Mouse (Mus musculus): ENCODE measurements around the gene Timm44. TPM values are rescaled to one million over a fixed set of nuclear protein-coding genes. Genes with fewer than 3 reads are reported as not detected.

Timm44 gene
- polyA plus RNA-seq, 1 experiment from 2014 or later: 78.0 TPM

DNA sequence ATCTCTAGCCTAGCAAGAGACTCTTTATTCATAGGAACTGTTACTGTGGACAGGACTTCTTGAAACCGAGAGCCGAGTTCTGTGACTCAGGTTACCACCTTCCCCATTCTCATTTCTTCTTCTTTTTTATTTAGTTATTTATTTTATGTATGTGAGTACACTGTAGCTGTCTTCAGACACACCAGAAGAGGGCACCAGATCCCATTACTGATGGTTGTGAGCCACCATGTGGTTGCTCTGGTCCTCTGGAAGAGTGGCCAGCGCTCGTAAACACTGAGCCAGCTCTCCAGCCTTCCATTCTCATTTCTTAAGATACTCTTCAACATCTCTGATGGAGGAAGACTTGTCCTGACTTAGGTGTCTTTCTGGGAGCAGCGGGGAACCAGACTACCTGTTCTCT, 17.0 kb upstream of the Timm44 start:
- ATAC-seq (ENCODE audit: insufficient number of reproducible peaks, low FRiP score, low TSS enrichment, low read depth): no peak
- Histone ChIP-seq H3K4me1 (ENCODE audit: control insufficient read depth, insufficient read depth, low read length) (no peaks in the 10 kb centered on the region), H3K27me3 (ENCODE audit: control insufficient read depth, insufficient read depth, low read length) (no peaks in the 10 kb centered on the region), H3K4me3 (ENCODE audit: low read depth, low read length) (no peak overlapping the region), H3K9me3 (ENCODE audit: control insufficient read depth, low read length) (no peaks in the 10 kb centered on the region), H3K36me3 (ENCODE audit: control insufficient read depth, insufficient read depth, low read length) (peaks cover 18% of the 10 kb centered on the region), H3K9ac (ENCODE audit: low read length) (no peak overlapping the region), H3K4me2 (ENCODE audit: low read depth, severe bottlenecking) (no peak overlapping the region), H3K27ac (replicated peaks; ENCODE audit: low read depth, low read length) (no peak overlapping the region)
- 88% methylated on average over 5 of the region's 5 CpGs for WGBS
- no peak for DNase-seq (ENCODE audit: low spot score)

DNA sequence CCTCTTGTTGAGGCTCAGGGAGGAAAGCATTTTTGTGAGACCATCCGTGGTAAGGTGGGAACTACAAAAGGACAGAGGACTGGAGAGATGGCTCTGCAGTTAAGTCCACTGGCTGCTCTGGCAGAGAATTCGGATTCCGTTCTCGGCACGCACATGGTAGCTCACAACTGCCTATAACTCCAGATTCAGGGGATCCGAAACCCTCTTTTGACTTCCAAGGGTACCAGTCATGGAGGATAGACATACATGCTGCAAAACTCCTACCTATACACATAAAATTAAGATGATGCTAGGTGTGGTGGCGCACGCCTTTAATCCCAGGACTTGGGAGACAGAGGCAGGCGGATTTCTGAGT, 375 bp upstream of the Timm44 start:
- H3K4me2 ChIP-seq (ENCODE audit: low read depth, severe bottlenecking): peak overlapping the region; percentile 56
- H3K9ac ChIP-seq (ENCODE audit: low read length): peak overlapping the region; percentile 79
- 27% methylated on average over 9 of the region's 9 CpGs for WGBS
- H3K27me3 ChIP-seq (ENCODE audit: control insufficient read depth, insufficient read depth, low read length): no peaks in the 10 kb centered on the region
- DNase-seq (ENCODE audit: low spot score) (no peak), ATAC-seq (ENCODE audit: insufficient number of reproducible peaks, low FRiP score, low TSS enrichment, low read depth) (no peak)
- no peak overlapping the region for H3K27ac ChIP-seq (replicated peaks; ENCODE audit: low read depth, low read length)
- H3K9me3 ChIP-seq (ENCODE audit: control insufficient read depth, low read length): no peaks in the 10 kb centered on the region
- H3K4me3 ChIP-seq (ENCODE audit: low read depth, low read length): peak overlapping the region; percentile 63
- peaks cover 6% of the 10 kb centered on the region; the same call in 1 of the 2 replicates for H3K4me1 ChIP-seq (ENCODE audit: control insufficient read depth, insufficient read depth, low read length)
- peaks cover 6% of the 10 kb centered on the region for H3K36me3 ChIP-seq (ENCODE audit: control insufficient read depth, insufficient read depth, low read length)

DNA sequence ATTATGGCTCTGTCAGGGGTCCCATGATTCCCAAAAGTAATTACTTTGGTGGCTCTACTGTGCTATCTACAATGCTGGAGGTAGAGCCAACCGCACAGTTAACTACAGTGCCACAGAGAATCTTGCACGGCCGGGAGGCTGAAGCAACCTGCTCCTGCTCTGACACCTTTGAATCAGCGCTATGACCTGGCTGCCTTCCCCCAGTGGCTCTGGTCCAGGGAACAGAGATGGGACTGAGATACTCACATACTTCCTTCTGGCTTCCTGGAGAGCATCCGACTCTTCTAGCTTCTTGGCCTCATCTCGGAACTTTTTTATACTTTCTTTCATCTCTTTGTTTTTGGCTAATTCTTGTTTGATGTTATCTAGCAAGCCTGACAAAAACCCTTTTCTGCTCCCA, 6.1 kb downstream of the Timm44 start:
- ATAC-seq (ENCODE audit: insufficient number of reproducible peaks, low FRiP score, low TSS enrichment, low read depth) (no peak), DNase-seq (ENCODE audit: low spot score) (no peak)
- no peak overlapping the region for H3K27ac ChIP-seq (replicated peaks; ENCODE audit: low read depth, low read length)
- H3K27me3 ChIP-seq (ENCODE audit: control insufficient read depth, insufficient read depth, low read length): no peaks in the 10 kb centered on the region
- H3K9me3 ChIP-seq (ENCODE audit: control insufficient read depth, low read length): no peaks in the 10 kb centered on the region
- no peak overlapping the region for H3K4me3 ChIP-seq (ENCODE audit: low read depth, low read length)
- H3K36me3 ChIP-seq (ENCODE audit: control insufficient read depth, insufficient read depth, low read length): peaks cover 39% of the 10 kb centered on the region
- H3K4me1 ChIP-seq (ENCODE audit: control insufficient read depth, insufficient read depth, low read length): peaks cover 1% of the 10 kb centered on the region; the same call in 1 of the 2 replicates
- H3K4me2 ChIP-seq (ENCODE audit: low read depth, severe bottlenecking): no peak overlapping the region
- WGBS: 97% methylated on average over 6 of the region's 6 CpGs
- no peak overlapping the region for H3K9ac ChIP-seq (ENCODE audit: low read length)

DNA sequence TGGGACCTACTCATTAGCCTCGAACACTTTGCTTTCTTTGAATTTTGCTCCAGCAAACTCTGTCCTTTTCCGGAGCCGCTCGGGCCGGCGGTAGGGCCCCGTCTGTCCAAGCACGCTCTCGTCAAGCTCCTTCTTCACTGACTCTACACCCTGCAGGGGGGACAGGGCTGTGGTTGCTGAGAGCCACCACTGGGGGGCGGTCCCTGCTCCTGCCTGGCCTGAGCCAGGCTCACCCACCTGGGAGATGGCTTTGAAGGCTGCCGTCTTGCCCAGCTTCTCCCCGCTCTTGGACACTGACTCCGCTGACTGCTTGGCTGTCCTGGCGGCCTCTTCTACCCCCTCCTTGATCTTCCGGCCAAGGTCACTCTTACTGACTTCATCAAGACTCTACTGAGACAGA, 8.1 kb downstream of the Timm44 start:
- no peaks in the 10 kb centered on the region for H3K4me1 ChIP-seq (ENCODE audit: control insufficient read depth, insufficient read depth, low read length)
- H3K27me3 ChIP-seq (ENCODE audit: control insufficient read depth, insufficient read depth, low read length): no peaks in the 10 kb centered on the region
- H3K9me3 ChIP-seq (ENCODE audit: control insufficient read depth, low read length): no peaks in the 10 kb centered on the region
- peaks cover 36% of the 10 kb centered on the region for H3K36me3 ChIP-seq (ENCODE audit: control insufficient read depth, insufficient read depth, low read length)
- no peak overlapping the region for H3K9ac ChIP-seq (ENCODE audit: low read length)
- 80% methylated on average over 15 of the region's 15 CpGs for WGBS
- H3K27ac ChIP-seq (replicated peaks; ENCODE audit: low read depth, low read length): no peak overlapping the region
- H3K4me2 ChIP-seq (ENCODE audit: low read depth, severe bottlenecking): no peak overlapping the region
- DNase-seq (ENCODE audit: low spot score) (no peak), ATAC-seq (ENCODE audit: insufficient number of reproducible peaks, low FRiP score, low TSS enrichment, low read depth) (peak; percentile 73)
- H3K4me3 ChIP-seq (ENCODE audit: low read depth, low read length): no peak overlapping the region

DNA sequence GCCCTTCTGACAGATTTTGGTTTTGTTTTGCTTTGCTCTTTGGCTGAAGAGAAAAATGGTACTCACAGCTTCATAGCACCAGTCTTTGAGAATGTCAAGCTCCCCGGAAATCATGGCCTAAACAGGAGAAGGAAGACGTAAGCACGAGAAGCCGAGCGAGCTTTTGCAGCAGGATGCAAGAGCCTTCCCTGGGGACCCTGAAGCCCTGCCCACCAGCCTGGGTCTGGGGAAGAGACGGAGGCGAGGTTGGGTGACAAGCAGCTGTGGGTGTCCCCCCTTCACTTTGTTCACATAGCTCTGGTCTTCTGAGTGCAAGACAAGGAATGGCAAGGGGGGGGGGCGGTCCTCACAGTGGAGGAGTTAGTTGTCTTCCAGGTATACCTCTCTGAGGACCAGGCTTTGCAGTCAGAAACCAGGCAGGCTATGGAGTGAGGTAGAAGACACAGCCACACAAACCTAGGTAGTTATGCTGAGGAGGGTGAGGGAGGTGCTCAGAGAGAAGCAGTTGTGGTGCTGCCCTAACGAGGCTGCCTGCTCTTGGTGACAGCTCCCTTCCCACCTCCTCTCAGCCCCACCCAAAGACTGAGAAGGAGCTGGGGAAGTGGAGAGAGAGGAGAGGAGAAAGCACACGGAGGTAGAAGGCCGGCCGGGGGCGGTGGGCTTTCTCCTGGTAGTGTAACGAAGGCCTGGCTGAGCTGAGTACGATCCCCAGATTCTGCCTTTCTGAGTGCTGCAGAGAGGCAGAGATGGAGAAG, 10.4 kb downstream of the Timm44 start:
- DNase-seq (ENCODE audit: low spot score) (no peak), ATAC-seq (ENCODE audit: insufficient number of reproducible peaks, low FRiP score, low TSS enrichment, low read depth) (no peak)
- Histone ChIP-seq H3K9me3 (ENCODE audit: control insufficient read depth, low read length) (no peaks in the 10 kb centered on the region), H3K4me1 (ENCODE audit: control insufficient read depth, insufficient read depth, low read length) (no peaks in the 10 kb centered on the region), H3K27ac (replicated peaks; ENCODE audit: low read depth, low read length) (no peak overlapping the region), H3K4me3 (ENCODE audit: low read depth, low read length) (no peak overlapping the region), H3K27me3 (ENCODE audit: control insufficient read depth, insufficient read depth, low read length) (no peaks in the 10 kb centered on the region), H3K9ac (ENCODE audit: low read length) (no peak overlapping the region), H3K36me3 (ENCODE audit: control insufficient read depth, insufficient read depth, low read length) (peaks cover 38% of the 10 kb centered on the region), H3K4me2 (ENCODE audit: low read depth, severe bottlenecking) (no peak overlapping the region)
- 93% methylated on average over 15 of the region's 15 CpGs for WGBS

DNA sequence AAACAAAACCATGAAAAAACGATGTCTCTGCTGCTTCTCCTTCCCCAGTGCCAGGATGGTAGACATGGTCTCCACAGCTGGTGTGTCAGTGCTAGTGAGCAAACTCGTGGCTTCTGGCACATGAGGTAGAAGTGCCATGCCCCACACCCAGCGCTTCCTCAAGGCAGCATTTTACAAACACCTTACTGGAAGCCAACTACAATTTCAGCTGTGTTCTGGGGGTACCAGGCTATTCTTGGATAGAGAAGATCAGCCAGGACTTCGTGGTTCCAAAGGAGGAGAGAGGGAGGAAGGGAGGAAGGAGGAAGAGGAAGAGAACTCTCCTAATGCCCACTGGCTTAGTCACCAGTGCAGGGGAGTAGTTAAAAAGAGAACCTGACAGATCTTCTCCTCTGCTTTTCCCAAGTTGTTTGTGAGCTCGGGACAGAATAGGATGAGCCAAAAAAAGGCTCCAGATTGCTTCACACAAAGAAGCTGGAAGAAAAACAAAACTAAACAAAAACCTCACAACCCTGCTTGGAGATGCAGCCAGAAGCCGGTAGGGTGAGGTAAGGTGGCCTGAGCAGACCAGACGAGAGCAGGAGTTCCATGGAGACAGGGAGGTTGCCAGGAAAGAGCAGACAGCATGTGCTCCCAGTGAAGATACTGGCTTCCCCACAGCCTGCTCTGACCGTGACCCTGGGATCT, 12.5 kb downstream of the Timm44 start:
- Histone ChIP-seq H3K4me3 (ENCODE audit: low read depth, low read length) (no peak overlapping the region), H3K27me3 (ENCODE audit: control insufficient read depth, insufficient read depth, low read length) (no peaks in the 10 kb centered on the region), H3K4me2 (ENCODE audit: low read depth, severe bottlenecking) (no peak overlapping the region), H3K36me3 (ENCODE audit: control insufficient read depth, insufficient read depth, low read length) (peaks cover 30% of the 10 kb centered on the region), H3K9ac (ENCODE audit: low read length) (no peak overlapping the region), H3K4me1 (ENCODE audit: control insufficient read depth, insufficient read depth, low read length) (0 out of 2 replicates have a peak, but pooled peaks cover 4% of the 10 kb centered on the region), H3K27ac (replicated peaks; ENCODE audit: low read depth, low read length) (no peak overlapping the region), H3K9me3 (ENCODE audit: control insufficient read depth, low read length) (no peaks in the 10 kb centered on the region)
- no peak for ATAC-seq (ENCODE audit: insufficient number of reproducible peaks, low FRiP score, low TSS enrichment, low read depth)
- 90% methylated on average over 8 of the region's 8 CpGs for WGBS
- no peak for DNase-seq (ENCODE audit: low spot score)

DNA sequence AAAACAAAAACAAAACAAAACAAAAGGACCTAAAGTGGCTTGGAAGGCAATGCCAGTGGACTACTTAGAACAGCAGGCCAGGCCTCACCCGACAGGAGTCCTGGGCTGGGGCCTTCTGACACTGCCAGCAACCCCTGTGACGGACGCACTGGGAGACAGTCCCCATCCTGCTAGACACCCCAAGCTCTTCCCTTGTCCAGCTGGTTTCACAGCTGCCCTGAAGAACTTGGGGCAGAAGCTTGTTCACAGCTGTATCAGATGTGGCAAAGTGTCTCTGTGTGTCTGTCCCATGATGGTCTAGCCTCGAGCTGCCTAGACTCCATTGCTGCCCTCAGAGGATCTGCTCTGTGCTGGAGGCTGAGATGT, 15.9 kb downstream of the Timm44 start:
- H3K9ac ChIP-seq (ENCODE audit: low read length): no peak overlapping the region
- WGBS: 77% methylated on average over 4 of the region's 4 CpGs
- DNase-seq (ENCODE audit: low spot score) (no peak), ATAC-seq (ENCODE audit: insufficient number of reproducible peaks, low FRiP score, low TSS enrichment, low read depth) (no peak)
- H3K4me1 ChIP-seq (ENCODE audit: control insufficient read depth, insufficient read depth, low read length): peaks cover 14% of the 10 kb centered on the region; the same call in 1 of the 2 replicates
- no peaks in the 10 kb centered on the region for H3K27me3 ChIP-seq (ENCODE audit: control insufficient read depth, insufficient read depth, low read length)
- H3K36me3 ChIP-seq (ENCODE audit: control insufficient read depth, insufficient read depth, low read length): peaks cover 8% of the 10 kb centered on the region
- no peak overlapping the region for H3K27ac ChIP-seq (replicated peaks; ENCODE audit: low read depth, low read length)
- no peak overlapping the region for H3K4me2 ChIP-seq (ENCODE audit: low read depth, severe bottlenecking)
- no peaks in the 10 kb centered on the region; the same call in 1 of the 2 replicates for H3K9me3 ChIP-seq (ENCODE audit: control insufficient read depth, low read length)
- H3K4me3 ChIP-seq (ENCODE audit: low read depth, low read length): no peak overlapping the region

DNA sequence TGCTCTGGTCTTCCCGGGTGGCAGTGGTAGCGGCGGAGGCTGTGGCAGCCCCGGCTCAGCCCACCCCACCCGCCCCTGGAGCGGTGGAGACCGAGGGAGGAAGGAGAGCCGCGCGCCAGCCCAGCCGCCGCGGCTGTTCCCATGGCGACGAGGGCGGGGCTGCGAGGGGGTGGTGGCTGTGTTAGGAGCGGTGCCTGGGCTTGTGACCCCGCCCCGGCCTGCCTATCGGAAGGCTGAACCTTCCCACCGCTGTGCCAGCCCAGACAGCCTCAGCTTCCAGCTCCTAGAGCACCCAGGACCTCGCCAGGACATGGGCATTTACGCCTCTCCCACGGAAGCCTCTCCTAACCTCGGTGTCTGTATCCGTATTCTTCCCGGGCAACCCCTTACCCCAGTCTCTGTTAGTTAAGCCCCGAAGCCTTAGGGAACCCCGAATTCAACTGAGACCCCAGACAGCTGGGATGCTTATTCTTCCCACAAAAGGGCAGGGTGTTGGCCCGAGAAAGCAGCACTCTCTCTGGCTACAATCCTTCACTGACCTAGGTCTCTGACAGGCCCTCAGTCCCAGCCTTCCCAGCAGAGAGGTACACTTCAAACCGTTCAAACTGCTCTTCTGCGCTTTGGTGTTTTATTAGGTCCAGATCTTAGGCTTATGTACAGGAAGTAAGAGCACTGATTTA, 16.4 kb downstream of the Timm44 start, which contains the start of gene Ctxn1:
Gene Ctxn1, minus strand, starts transcription at position 150 of the 680 bp plus-strand sequence.
- Histone ChIP-seq H3K4me2 (ENCODE audit: low read depth, severe bottlenecking) (peak within 1 kb of the TSS; percentile 48), H3K27me3 (ENCODE audit: control insufficient read depth, insufficient read depth, low read length) (no peaks in the 10 kb centered on the region), H3K9ac (ENCODE audit: low read length) (peak within 1 kb of the TSS; percentile 94), H3K4me1 (ENCODE audit: control insufficient read depth, insufficient read depth, low read length) (peaks cover 14% of the 10 kb centered on the region; the same call in 1 of the 2 replicates), H3K9me3 (ENCODE audit: control insufficient read depth, low read length) (no peaks in the 10 kb centered on the region; the same call in 1 of the 2 replicates), H3K27ac (replicated peaks; ENCODE audit: low read depth, low read length) (peak within 1 kb of the TSS; percentile 87), H3K36me3 (ENCODE audit: control insufficient read depth, insufficient read depth, low read length) (peaks cover 8% of the 10 kb centered on the region), H3K4me3 (ENCODE audit: low read depth, low read length) (peak within 1 kb of the TSS; percentile 89)
- 7% methylated on average over 28 of the region's 33 CpGs for WGBS
- DNase-seq (ENCODE audit: low spot score) (peak; percentile 98), ATAC-seq (ENCODE audit: insufficient number of reproducible peaks, low FRiP score, low TSS enrichment, low read depth) (peak; percentile 91)
